Mouse (Mus musculus): ENCODE measurements at regions not wholly inside any gene's neighbourhood (a gene's known extent, or its start where the extent isn't known, plus 50 kb on each side); places are given as distances from the start of the nearest gene placed in this dataset.

- no peak for DNase-seq (ENCODE audit: low spot score)
These were observed 103.2 kb downstream of the Vegfa start for GRCm38 (mm10) chr17:45928903-45929477.

- no peak for DNase-seq (ENCODE audit: low spot score)
These were observed 104.2 kb downstream of the Vegfa start for GRCm38 (mm10) chr17:45928013-45928412.

GRCm38 (mm10) chr17:45925845-45926244, 106.3 kb downstream of the Vegfa start:
- DNase-seq (ENCODE audit: low spot score), result no peak

- no peak for DNase-seq (ENCODE audit: low spot score)
These were observed 107.6 kb downstream of the Vegfa start for GRCm38 (mm10) chr17:45924595-45924994.

GRCm38 (mm10) chr17:45923217-45923730, 108.9 kb downstream of the Vegfa start:
- DNase-seq (ENCODE audit: low spot score), result no peak

- no peak for DNase-seq (ENCODE audit: low spot score)
These were observed 114.5 kb downstream of the Vegfa start for GRCm38 (mm10) chr17:45917647-45918046.

- DNase-seq (ENCODE audit: low spot score), result no peak
These were observed 115.2 kb downstream of the Vegfa start for GRCm38 (mm10) chr17:45916937-45917336.

- DNase-seq (ENCODE audit: low spot score), result no peak
These were observed 117.4 kb downstream of the Vegfa start for GRCm38 (mm10) chr17:45914706-45915240.

- DNase-seq (ENCODE audit: low spot score), result no peak
These were observed 117.9 kb downstream of the Vegfa start for GRCm38 (mm10) chr17:45914237-45914636.

GRCm38 (mm10) chr17:45913671-45914070, 118.5 kb downstream of the Vegfa start:
- no peak for DNase-seq (ENCODE audit: low spot score)

GRCm38 (mm10) chr17:45912165-45912564, 120.0 kb downstream of the Vegfa start:
- no peak for DNase-seq (ENCODE audit: low spot score)

GRCm38 (mm10) chr17:45911201-45911731, 120.9 kb downstream of the Vegfa start:
- no peak for DNase-seq (ENCODE audit: low spot score)

- DNase-seq (ENCODE audit: low spot score), result no peak
These were observed 121.9 kb downstream of the Vegfa start for GRCm38 (mm10) chr17:45910245-45910644.

- DNase-seq (ENCODE audit: low spot score), result no peak
These were observed 124.6 kb downstream of the Vegfa start for GRCm38 (mm10) chr17:45907587-45907986.

GRCm38 (mm10) chr17:45905596-45905995, 126.6 kb downstream of the Vegfa start:
- no peak for DNase-seq (ENCODE audit: low spot score)

GRCm38 (mm10) chr17:45904251-45904650, 127.9 kb downstream of the Vegfa start:
- DNase-seq (ENCODE audit: low spot score), result no peak

GRCm38 (mm10) chr17:45903294-45903693, 128.9 kb downstream of the Vegfa start:
- DNase-seq (ENCODE audit: low spot score), result no peak

- no peak for DNase-seq (ENCODE audit: low spot score)
These were observed 129.5 kb downstream of the Vegfa start for GRCm38 (mm10) chr17:45902668-45903067.

- no peak for DNase-seq (ENCODE audit: low spot score)
These were observed 135.3 kb downstream of the Vegfa start for GRCm38 (mm10) chr17:45896922-45897302.

GRCm38 (mm10) chr17:45896142-45896921, 135.8 kb downstream of the Vegfa start:
- no peak for DNase-seq (ENCODE audit: low spot score)

- DNase-seq (ENCODE audit: low spot score), result no peak
These were observed 138.0 kb downstream of the Vegfa start for GRCm38 (mm10) chr17:45894166-45894565.

GRCm38 (mm10) chr17:45893698-45894097, 138.5 kb downstream of the Vegfa start:
- no peak for DNase-seq (ENCODE audit: low spot score)

GRCm38 (mm10) chr17:45893094-45893493, 139.1 kb downstream of the Vegfa start:
- no peak for DNase-seq (ENCODE audit: low spot score)

Measured in testis, postnatal 10 days (tissue).